Mouse (Mus musculus): Measurements from ENCODE around the gene Kif1a. TPM values are rescaled to one million over a fixed set of nuclear protein-coding genes. Genes with fewer than 3 reads are reported as not detected.

The Kif1a gene
- polyA plus RNA-seq, 1 experiment from 2014 or later: 8.0 TPM

DNA sequence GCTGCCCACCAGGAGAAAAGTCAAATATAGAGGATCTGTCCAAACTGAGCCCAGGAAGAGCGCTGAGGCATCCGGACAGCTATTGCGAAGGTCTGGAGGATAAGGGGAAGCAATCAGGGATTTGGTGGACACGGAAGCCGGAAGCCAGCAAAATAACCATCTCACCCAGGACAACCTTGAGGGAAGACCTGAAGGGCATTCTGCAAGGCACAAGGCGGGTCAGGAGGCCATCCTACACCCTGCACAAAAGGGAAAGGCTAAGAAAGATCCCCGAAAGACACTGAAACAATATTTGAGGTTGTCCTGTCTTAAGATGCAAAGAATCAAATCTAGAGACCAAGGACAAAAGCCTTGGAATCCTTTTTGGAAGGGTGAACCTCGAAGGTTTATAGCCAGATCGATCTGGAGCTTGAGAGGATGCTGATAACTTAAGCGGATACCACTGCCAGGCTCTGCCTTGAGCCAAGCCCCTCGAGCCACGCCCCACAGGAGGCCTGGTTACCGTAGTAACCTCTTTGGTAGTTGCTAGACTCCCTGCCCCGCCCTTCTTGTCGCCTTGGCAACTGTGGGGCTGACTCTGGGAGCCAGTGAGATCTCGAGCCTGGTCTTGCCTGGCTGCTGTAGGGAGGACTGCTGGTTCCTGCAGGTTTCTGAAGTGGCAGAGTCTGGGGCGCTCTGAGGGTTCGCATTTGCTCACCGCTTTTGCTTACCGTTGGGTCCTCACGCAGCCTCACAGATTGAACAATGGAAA, 13.1 kb upstream of the Kif1a start:
- Histone ChIP-seq H3K9me3 (ENCODE audit: control insufficient read depth, low read length) (no peaks in the 10 kb centered on the region), H3K27ac (replicated peaks; ENCODE audit: low read depth, low read length) (no peak overlapping the region), H3K27me3 (ENCODE audit: control insufficient read depth, insufficient read depth, low read length) (no peaks in the 10 kb centered on the region), H3K4me2 (ENCODE audit: low read depth, severe bottlenecking) (peak overlapping the region; percentile 59), H3K9ac (ENCODE audit: low read length) (peak overlapping the region; percentile 49), H3K4me3 (ENCODE audit: low read depth, low read length) (peak overlapping the region; percentile 35), H3K4me1 (ENCODE audit: control insufficient read depth, insufficient read depth, low read length) (no peaks in the 10 kb centered on the region), H3K36me3 (ENCODE audit: control insufficient read depth, insufficient read depth, low read length) (no peaks in the 10 kb centered on the region)
- peak; percentile 99 for ATAC-seq (ENCODE audit: insufficient number of reproducible peaks, low FRiP score, low TSS enrichment, low read depth)
- DNase-seq (ENCODE audit: low spot score): peak; percentile 98
- WGBS: 28% methylated on average over 21 of the region's 21 CpGs

DNA sequence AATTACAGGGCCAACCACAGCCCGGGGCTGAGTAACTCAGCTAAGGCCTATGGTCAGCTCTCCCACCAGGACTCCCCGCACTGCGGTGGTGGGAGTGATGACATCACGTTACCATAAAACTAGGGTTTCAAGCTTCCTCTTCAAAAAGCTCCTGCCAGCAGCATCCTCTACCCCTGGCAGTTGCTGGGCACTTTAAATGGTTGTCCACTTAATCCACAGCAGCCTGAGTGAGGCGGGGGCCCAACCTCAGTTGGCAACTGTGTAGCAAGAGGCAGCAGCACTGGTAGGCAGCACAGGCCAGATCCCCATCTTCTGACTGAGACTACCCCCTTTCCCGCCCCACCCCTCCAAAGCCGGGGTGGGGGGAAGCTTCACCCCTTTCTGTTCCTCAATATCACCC, 949 bp upstream of the Kif1a start:
- no peak for ATAC-seq (ENCODE audit: insufficient number of reproducible peaks, low FRiP score, low TSS enrichment, low read depth)
- Histone ChIP-seq H3K36me3 (ENCODE audit: control insufficient read depth, insufficient read depth, low read length) (no peaks in the 10 kb centered on the region), H3K4me3 (ENCODE audit: low read depth, low read length) (no peak overlapping the region), H3K27ac (replicated peaks; ENCODE audit: low read depth, low read length) (no peak overlapping the region), H3K9ac (ENCODE audit: low read length) (no peak overlapping the region), H3K9me3 (ENCODE audit: control insufficient read depth, low read length) (no peaks in the 10 kb centered on the region), H3K27me3 (ENCODE audit: control insufficient read depth, insufficient read depth, low read length) (peaks cover 47% of the 10 kb centered on the region), H3K4me2 (ENCODE audit: low read depth, severe bottlenecking) (no peak overlapping the region), H3K4me1 (ENCODE audit: control insufficient read depth, insufficient read depth, low read length) (peaks cover 8% of the 10 kb centered on the region; the same call in 1 of the 2 replicates)
- WGBS: 58% methylated on average over 7 of the region's 7 CpGs
- DNase-seq (ENCODE audit: low spot score): no peak

DNA sequence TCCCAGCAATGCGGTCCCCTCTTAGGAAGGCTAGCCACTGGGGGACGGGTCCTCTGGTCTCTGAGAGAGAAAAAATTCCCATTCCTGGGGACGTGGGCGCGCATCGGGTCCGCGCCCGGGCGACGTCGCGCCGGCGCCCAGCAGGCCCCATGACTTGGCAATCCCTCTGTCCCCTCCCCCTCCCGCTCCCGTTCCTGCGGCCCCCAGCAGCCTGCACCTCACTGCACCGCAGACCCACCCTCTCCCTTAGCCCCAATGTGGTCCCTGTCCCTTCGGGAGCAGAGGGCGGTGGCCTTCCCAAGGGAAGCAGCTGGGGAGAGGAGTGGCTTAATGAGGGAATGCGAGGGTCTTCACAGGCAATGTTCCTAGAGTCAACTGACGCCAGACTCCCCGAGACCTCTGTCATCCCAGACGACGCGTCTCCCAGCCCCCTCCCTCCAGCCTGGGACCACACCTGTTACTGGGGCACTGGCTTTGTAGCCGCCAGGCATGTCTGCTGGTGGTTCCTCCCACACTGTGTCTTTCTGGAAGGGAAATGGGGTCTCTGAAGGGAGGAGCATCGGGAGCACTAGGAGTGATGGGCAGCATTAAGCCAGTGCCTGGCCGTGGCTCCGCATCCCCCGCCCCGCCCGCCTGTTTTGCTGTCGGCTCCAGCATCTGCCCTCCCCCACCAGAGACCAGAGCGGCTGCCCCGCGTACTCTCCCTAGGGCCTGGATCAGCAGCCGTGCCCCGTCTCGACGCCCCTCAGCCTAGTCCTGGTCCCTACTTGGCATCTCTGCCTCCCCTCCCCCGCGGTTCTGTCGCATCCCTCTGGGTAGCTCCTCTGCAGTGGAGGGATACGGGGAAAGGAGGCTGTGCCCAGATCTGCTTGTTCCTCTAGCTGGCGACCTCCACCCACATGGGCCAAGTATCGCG, 917 bp downstream of the Kif1a start:
- ATAC-seq (ENCODE audit: insufficient number of reproducible peaks, low FRiP score, low TSS enrichment, low read depth): peak; percentile 64
- H3K36me3 ChIP-seq (ENCODE audit: control insufficient read depth, insufficient read depth, low read length): no peaks in the 10 kb centered on the region
- H3K4me3 ChIP-seq (ENCODE audit: low read depth, low read length): peak overlapping the region; percentile 55
- peaks cover 8% of the 10 kb centered on the region; the same call in 1 of the 2 replicates for H3K4me1 ChIP-seq (ENCODE audit: control insufficient read depth, insufficient read depth, low read length)
- peak overlapping the region; percentile 89 for H3K4me2 ChIP-seq (ENCODE audit: low read depth, severe bottlenecking)
- no peak overlapping the region for H3K27ac ChIP-seq (replicated peaks; ENCODE audit: low read depth, low read length)
- DNase-seq (ENCODE audit: low spot score): peak; percentile 62
- H3K9me3 ChIP-seq (ENCODE audit: control insufficient read depth, low read length): no peaks in the 10 kb centered on the region
- WGBS: under 1% methylated on average over 45 of the region's 49 CpGs
- peak overlapping the region; percentile 50 for H3K9ac ChIP-seq (ENCODE audit: low read length)
- H3K27me3 ChIP-seq (ENCODE audit: control insufficient read depth, insufficient read depth, low read length): peaks cover 47% of the 10 kb centered on the region

DNA sequence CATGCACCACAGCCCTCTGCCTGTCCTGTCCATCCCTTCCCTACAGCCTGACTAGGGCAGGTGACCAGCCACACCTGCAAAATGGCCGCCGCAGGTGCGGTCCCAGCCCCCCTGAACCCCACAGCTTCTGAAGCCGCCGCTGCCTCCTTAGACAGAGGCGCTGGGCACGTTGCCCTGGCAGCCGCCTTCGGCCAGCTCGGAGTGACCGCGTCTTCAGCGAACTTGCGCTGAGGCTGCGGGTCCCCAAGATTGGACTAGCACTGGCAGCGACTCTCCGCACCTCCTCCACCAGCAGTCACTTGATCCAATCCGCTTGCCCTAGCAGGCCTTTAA, 1.5 kb downstream of the Kif1a start:
- Histone ChIP-seq H3K4me2 (ENCODE audit: low read depth, severe bottlenecking) (peak overlapping the region; percentile 89), H3K9ac (ENCODE audit: low read length) (no peak overlapping the region), H3K9me3 (ENCODE audit: control insufficient read depth, low read length) (no peaks in the 10 kb centered on the region), H3K4me3 (ENCODE audit: low read depth, low read length) (peak overlapping the region; percentile 55), H3K36me3 (ENCODE audit: control insufficient read depth, insufficient read depth, low read length) (no peaks in the 10 kb centered on the region), H3K4me1 (ENCODE audit: control insufficient read depth, insufficient read depth, low read length) (peaks cover 8% of the 10 kb centered on the region; the same call in 1 of the 2 replicates), H3K27ac (replicated peaks; ENCODE audit: low read depth, low read length) (no peak overlapping the region), H3K27me3 (ENCODE audit: control insufficient read depth, insufficient read depth, low read length) (peaks cover 47% of the 10 kb centered on the region)
- 2% methylated on average over 18 of the region's 18 CpGs for WGBS
- ATAC-seq (ENCODE audit: insufficient number of reproducible peaks, low FRiP score, low TSS enrichment, low read depth): no peak
- no peak for DNase-seq (ENCODE audit: low spot score)

DNA sequence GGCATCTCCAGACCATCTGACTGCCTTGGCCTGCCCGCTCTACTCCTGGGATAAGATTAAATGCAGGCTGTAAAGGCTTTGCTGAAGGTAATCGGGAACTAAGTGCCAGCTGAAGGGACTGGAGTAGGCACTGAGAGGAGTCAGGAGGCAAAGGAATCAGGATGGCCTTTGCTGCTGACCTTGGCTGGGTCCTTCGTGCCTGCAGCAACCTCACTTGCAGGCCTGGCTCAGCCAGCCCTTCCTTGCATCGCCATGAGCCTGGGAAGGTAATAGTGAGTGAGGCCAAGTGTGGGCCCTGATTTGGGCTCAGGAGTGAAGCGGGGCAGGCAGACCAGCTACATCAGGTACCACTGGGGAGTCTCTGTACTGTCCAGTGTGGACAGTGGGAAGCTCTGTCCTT, 2.8 kb downstream of the Kif1a start:
- WGBS: 82% methylated on average over 5 of the region's 5 CpGs
- H3K9me3 ChIP-seq (ENCODE audit: control insufficient read depth, low read length): no peaks in the 10 kb centered on the region
- DNase-seq (ENCODE audit: low spot score): no peak
- no peak overlapping the region for H3K27ac ChIP-seq (replicated peaks; ENCODE audit: low read depth, low read length)
- no peak overlapping the region for H3K4me2 ChIP-seq (ENCODE audit: low read depth, severe bottlenecking)
- no peak overlapping the region; the same call in 1 of the 2 replicates for H3K9ac ChIP-seq (ENCODE audit: low read length)
- H3K27me3 ChIP-seq (ENCODE audit: control insufficient read depth, insufficient read depth, low read length): peaks cover 45% of the 10 kb centered on the region
- H3K4me1 ChIP-seq (ENCODE audit: control insufficient read depth, insufficient read depth, low read length): peaks cover 8% of the 10 kb centered on the region; the same call in 1 of the 2 replicates
- ATAC-seq (ENCODE audit: insufficient number of reproducible peaks, low FRiP score, low TSS enrichment, low read depth): no peak
- no peaks in the 10 kb centered on the region for H3K36me3 ChIP-seq (ENCODE audit: control insufficient read depth, insufficient read depth, low read length)
- H3K4me3 ChIP-seq (ENCODE audit: low read depth, low read length): no peak overlapping the region

DNA sequence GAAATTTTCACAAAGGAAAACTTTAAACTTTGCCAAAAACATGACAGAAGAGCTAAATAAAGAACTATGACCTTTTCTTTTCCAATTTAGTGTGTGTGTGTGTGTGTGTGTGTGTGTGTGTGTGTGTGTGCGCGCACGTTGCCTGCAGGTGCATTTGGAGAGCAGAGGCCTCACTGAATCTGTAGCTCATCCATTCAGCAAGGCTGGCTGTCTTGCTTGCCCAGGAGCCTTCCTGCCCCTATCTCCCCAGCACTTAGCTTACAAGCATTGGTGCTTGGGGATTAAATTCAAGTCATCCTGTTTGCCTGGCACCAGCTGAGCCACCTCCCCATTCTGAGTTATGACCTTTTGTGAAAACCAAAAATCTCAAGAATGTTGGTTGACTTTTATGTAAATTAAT, 9.2 kb downstream of the Kif1a start:
- H3K36me3 ChIP-seq (ENCODE audit: control insufficient read depth, insufficient read depth, low read length): no peaks in the 10 kb centered on the region
- no peak overlapping the region for H3K4me3 ChIP-seq (ENCODE audit: low read depth, low read length)
- ATAC-seq (ENCODE audit: insufficient number of reproducible peaks, low FRiP score, low TSS enrichment, low read depth) (no peak), DNase-seq (ENCODE audit: low spot score) (no peak)
- H3K9me3 ChIP-seq (ENCODE audit: control insufficient read depth, low read length): no peaks in the 10 kb centered on the region
- WGBS: 90% methylated on average over 3 of the region's 3 CpGs
- no peak overlapping the region for H3K9ac ChIP-seq (ENCODE audit: low read length)
- H3K27ac ChIP-seq (replicated peaks; ENCODE audit: low read depth, low read length): no peak overlapping the region
- H3K4me2 ChIP-seq (ENCODE audit: low read depth, severe bottlenecking): no peak overlapping the region
- H3K27me3 ChIP-seq (ENCODE audit: control insufficient read depth, insufficient read depth, low read length): no peaks in the 10 kb centered on the region
- no peaks in the 10 kb centered on the region for H3K4me1 ChIP-seq (ENCODE audit: control insufficient read depth, insufficient read depth, low read length)

DNA sequence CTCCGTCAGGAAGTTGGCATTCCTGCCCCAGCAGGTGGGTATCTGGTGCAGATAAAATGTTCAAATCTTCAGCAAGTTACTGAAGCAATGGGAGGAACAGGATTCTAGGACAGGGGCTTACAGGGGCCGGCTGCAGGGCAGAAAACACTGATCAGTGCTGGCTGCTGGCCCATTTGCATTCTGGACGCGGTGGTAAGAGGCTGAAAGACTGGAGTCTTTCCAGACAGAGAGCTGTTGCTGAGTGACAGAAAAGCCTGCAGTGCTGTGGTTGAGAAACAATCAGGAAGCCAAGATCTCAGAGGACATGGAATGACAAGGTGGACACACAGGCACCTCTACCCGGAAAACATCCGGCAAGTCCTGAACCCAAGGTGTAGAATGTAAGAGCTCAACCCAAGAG, 16.6 kb downstream of the Kif1a start:
- Histone ChIP-seq H3K27ac (replicated peaks; ENCODE audit: low read depth, low read length) (no peak overlapping the region), H3K4me1 (ENCODE audit: control insufficient read depth, insufficient read depth, low read length) (0 out of 2 replicates have a peak, but pooled peaks cover 2% of the 10 kb centered on the region), H3K9me3 (ENCODE audit: control insufficient read depth, low read length) (no peaks in the 10 kb centered on the region), H3K4me2 (ENCODE audit: low read depth, severe bottlenecking) (no peak overlapping the region), H3K36me3 (ENCODE audit: control insufficient read depth, insufficient read depth, low read length) (no peaks in the 10 kb centered on the region), H3K27me3 (ENCODE audit: control insufficient read depth, insufficient read depth, low read length) (no peaks in the 10 kb centered on the region), H3K4me3 (ENCODE audit: low read depth, low read length) (no peak overlapping the region), H3K9ac (ENCODE audit: low read length) (no peak overlapping the region)
- no peak for ATAC-seq (ENCODE audit: insufficient number of reproducible peaks, low FRiP score, low TSS enrichment, low read depth)
- DNase-seq (ENCODE audit: low spot score): no peak
- WGBS: 78% methylated on average over 6 of the region's 6 CpGs

DNA sequence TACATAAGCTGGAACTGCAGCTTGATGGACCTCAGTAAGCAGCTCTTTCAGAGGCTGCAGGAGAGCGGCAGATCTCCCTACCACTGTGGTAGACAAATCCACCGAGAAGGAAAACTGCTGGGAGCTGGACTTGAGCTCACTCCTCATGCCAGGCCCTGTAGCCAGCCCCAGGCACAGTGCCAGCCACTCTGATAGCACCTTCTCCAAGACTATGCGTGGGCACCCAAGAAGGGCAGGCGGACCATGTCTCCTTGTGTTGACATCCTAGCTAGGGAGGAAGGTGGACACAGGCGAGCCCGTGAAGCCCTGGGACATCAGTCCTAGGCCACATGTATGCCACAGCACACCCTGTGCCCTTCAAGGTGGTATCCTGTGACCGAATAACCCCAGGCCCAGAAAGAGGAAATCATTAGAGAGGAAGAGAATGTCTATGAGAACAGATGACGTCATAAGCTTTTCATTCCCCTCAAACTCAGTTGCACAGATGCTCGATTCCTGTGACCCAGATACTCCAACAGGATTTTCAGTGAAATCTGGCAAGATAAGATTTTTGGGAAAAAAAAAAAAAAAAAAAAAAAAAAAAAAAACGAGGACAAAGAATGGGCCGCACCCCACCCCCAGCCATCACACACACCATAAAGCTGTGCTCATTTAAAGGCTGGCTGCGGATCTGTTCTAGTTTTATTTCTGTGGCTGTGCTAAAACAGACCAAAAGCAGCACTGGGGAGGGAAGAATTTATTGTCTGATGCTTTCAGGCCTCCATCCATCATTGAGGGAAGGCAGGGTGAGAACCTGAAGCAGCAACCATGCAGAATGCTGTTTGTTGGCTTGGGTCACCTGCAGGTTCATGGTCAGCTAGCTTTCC, 18.1 kb downstream of the Kif1a start:
- Histone ChIP-seq H3K36me3 (ENCODE audit: control insufficient read depth, insufficient read depth, low read length) (no peaks in the 10 kb centered on the region), H3K4me1 (ENCODE audit: control insufficient read depth, insufficient read depth, low read length) (peaks cover 7% of the 10 kb centered on the region; the same call in 1 of the 2 replicates), H3K4me2 (ENCODE audit: low read depth, severe bottlenecking) (no peak overlapping the region), H3K27ac (replicated peaks; ENCODE audit: low read depth, low read length) (no peak overlapping the region), H3K9me3 (ENCODE audit: control insufficient read depth, low read length) (no peaks in the 10 kb centered on the region), H3K9ac (ENCODE audit: low read length) (no peak overlapping the region), H3K27me3 (ENCODE audit: control insufficient read depth, insufficient read depth, low read length) (no peaks in the 10 kb centered on the region), H3K4me3 (ENCODE audit: low read depth, low read length) (no peak overlapping the region)
- ATAC-seq (ENCODE audit: insufficient number of reproducible peaks, low FRiP score, low TSS enrichment, low read depth) (no peak), DNase-seq (ENCODE audit: low spot score) (no peak)
- 78% methylated on average over 12 of the region's 12 CpGs for whole genome bisulfite sequencing

Measured in limb, embryonic 11.5 days (tissue).